Mouse (Mus musculus) embryo, embryonic 10.5 days (tissue): Measurements from ENCODE around the gene Ccdc124.
A peak's percentile ranks its signal among the peaks of the same experiment; 100 is the strongest.

Source experiments
- DNase-seq: peaks from one replicate; pipeline ENCODE4 v3.0.0-alpha.2; 2015; ENCODE audit warnings: low spot score

The Ccdc124 gene

DNA sequence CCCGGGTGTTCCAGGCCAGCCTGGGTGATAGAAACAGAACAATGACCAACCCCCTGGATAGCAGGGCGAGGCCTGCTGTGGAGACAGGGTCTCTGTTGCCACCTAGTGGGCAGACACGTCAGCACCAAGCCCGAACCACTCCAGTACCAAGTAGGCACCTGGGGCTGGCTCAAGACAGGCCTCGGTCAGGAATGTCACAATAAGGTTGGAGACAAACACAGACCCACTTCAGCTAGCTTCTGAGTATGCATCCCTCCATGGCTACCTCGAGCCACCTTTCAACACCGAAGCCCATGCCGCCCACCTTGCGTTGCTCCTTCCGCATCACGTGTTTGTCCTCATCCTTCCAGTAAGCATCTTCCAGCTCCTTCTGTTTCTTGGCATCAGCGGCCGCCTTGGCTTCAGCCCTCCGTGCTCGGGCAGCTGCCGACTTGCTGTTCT lies 4.1 kb downstream of the Ccdc124 start:
- DNase-seq: peak; percentile 84

DNA sequence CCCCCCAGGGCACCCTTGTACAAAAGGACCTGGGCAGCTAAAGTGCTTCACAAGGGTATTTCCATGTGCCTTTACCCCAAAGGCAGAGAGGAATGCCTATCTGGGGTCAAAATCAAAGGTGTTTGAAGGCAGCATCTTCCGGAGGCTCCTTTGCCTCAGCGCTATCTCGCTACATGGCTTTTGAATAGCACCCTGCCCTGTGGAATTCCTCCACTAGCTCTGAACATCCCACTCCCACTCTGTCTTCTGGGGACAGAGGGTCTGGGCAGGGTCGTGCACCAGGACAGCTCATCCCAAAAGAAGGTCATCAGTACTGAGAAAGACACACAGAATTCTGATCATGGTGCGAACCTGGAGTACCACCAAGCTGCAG lies 4.5 kb downstream of the Ccdc124 start:
- no peak for DNase-seq

DNA sequence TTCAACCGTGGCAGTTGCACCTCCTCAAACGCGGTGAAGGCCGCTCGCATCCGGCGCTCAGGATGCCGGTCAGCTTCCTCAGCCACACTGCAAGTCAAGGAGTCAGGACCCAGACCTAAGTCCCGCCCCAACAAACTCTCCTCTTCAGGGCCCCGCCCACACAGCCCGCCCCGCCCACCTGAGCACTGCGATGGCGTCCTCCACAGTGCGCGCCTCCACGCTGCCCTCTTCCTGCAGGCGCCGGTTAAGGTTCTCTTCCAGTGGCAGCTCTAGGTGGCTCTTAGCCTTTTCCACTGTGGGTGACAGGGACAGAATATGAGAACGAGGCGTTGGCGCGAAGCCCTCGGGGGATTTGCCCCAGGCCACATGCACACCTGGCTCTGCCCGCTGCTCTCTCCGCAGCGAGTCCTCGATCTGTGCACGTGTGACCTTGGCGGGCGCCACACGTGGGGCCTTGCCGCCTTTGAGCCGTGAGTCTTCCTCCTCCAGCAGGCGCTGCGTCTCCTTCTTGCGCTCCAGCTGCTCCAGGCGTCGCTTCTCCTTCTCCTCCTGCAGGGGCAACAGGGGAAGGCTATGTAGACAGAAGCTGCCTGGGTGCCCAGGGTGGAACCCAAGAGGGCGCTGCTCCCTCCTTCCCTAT lies 5.1 kb downstream of the Ccdc124 start:
- DNase-seq: peak; percentile 80

DNA sequence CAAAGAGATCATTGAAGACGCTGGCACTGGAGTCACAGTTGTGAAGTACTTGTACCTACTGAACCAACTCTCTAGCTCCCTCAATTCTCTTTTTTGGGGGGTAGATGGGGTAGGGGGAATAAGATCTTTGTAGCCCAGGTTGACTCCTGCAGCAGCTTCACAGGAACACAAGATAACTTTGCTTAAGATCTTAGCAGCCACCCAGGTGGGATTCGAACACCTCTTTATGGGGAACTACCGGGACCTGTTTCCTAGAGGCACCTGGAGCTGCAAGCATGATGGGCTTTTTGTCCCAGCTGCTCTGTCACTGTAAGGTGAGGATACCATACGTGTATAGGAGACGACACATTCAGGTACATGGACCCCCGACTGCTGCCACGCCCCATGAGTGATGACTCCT lies 7.2 kb downstream of the Ccdc124 start:
- DNase-seq: no peak

DNA sequence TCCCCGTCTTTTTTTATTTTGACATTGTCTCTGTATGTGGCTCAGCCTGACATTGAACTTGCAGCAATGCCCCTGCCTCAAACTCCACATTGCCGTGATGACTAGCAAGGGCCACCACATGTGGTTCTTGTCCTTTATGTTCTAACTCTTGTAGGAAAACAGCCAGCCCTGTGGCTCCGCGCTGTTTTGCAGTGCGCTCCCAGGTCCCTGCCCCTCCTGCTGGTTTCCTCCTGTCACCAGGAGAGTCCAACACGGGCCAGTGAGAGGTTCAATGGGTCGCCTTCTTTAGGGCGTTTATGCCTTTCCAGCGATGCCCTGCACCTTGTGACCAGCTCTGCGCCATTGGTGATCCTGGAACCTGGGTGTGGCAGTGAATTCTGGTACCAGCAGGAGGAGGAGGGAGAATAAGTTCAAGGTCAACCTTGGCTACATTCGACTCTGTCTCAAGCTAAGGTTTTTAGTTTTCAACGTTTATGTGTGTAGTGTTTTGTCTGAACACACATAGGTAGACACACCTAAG lies 7.7 kb downstream of the Ccdc124 start:
- DNase-seq: no peak

DNA sequence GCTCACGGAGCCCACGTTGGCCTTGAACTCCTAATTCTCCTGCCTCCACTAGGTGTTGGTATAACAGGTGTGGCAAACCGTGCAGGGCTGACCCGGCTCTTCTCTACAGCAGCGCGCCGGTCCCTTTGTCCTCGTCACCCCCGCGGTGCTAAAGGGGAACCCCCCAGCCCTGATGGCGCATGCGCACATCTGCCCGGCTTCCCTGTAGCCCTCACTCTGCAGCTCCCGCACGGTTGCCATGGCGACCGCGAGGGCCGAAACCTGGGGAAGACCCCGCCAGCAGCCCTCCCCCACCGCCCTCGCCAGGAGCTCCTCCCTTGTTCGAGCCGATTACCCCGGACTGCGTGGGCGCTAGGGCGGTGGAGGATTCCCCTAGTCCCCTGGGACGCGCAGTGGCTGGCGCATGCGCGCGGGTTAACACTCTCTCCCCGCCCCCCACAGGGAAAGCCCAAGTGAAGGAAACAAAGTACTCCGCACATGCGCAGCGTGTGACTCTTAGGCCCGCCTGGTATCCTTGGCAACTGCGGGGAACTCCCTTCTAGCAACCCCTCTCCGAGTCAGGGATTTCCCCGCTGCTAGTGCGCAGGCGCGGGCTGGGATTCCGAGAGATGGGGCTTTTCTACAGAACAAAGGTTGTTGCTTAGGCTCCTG lies 8.3 kb downstream of the Ccdc124 start:
- DNase-seq: peak; percentile 100

DNA sequence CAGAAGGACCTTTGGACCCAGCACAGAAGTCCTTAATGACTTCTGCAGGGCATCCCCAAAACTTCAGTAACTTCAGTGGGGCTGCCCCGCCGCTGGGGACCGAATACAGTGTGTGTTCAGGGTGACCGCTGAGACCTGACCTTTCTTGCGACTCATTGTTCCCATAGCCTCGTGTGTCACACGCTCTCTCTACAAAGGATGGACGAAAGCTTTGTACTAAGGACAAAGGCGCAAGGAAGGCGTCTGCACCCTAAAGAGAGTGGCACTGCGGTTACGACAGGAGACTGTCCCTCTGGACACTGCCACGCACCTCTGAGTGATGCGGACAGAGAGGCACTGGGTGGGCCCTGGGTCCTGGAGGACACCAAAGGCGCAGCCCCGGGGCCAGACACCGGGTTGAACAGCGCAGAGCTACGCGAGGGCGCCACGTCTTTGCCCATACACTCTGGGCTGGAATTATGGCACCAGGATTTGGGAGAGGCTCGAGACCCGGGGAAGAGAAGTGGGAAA lies 9.0 kb downstream of the Ccdc124 start:
- DNase-seq: peak; percentile 79

DNA sequence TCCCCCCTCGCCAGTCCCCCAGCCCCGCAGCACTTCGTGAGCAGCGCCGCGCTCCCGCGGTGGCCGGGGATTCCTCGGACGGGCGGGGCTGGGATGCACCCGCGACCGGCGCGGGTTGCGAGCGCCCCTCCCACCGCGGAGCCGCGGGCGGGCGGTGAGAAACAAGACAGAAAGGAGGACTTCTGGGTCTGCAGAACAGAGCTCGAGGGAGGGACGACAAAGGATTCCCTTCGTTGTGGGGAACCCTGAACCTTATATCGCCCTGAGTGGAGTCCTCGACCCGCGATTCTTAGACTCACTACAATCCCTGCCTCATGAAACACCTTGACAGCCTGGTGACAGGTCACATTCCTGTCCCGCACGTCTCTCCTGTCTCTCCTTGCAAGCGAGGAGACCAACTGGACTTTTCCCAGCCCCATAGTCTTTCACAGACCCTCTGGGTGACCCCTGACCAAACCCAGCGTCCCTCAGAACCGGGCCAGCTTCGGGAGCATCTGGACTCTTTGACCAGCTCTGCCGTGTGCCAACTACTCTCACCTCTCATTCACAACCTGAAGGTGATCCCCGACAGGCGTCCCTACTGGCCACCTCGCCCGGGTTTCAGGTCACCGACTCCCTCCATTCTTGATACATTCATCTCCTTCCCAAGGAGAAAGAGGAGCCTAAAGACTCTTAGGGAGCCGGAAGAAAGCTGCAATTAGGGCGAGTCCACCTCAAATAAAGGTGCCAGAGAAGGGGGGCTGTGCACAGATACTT lies 9.6 kb downstream of the Ccdc124 start:
- DNase-seq: peak; percentile 54

DNA sequence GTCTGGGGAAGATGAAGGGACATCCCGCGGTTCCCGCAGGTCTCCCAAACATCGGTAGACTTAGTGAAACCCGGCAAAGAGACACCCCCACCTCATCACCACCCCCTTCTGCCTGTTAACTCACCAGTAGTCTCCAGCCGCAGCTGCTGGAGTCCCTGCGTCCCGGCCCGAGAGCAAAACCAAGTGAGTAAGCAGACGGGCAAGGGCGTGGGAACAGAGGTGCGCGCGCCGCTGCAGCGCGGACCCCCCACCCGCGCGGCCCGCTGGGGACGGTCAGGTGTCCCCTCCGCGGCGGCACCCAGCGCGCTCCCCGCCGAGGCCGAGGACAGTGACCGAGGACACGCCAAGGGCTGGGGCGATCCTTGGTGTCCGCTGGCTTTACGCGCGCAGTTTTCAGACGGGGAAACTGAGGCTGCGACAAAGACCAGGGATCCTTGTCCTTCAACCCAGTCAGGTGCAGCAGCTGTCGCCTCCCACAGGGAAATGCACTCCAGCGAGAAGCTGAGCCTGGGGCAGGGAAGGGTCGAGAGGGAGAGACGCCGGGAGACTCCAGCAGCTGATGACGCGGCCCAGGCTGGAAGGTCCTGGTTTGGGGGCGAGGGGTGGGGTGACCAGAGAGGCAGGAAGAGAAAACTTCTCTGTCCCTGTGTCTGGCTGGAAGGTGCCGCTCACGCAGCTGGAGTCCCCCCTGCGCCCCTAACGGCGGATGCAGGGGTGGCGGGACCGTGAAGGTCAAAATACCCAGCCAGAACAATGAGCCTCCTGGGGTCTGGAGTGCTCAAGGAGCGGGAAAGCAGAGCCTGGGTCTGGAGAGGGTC lies 10.7 kb downstream of the Ccdc124 start, which contains the start of gene Kcnn1:
Gene Kcnn1 (minus strand): TSS at position 435 of the 818 bp plus-strand sequence.
- peak; percentile 73 for DNase-seq

DNA sequence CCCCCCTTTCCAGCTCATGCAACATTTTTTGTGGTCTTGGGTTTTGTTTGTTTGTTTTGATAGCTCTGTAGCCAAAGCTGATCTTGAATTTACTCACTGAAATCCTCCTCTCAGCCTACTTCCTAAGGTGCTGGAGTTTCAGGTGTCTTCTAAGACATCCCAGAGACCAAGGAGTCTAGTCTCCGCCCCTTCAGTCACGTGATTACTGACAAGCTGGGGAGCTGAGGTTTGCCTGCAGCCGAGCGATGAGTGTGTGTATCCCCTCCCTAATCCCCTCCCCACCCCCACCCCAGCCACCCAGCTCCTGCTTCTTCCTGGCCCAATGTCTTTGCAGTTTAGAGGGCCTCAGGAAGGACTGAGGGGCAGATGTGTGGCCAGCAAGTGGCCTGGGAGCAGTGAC lies 16.2 kb downstream of the Ccdc124 start:
- no peak for DNase-seq

DNA sequence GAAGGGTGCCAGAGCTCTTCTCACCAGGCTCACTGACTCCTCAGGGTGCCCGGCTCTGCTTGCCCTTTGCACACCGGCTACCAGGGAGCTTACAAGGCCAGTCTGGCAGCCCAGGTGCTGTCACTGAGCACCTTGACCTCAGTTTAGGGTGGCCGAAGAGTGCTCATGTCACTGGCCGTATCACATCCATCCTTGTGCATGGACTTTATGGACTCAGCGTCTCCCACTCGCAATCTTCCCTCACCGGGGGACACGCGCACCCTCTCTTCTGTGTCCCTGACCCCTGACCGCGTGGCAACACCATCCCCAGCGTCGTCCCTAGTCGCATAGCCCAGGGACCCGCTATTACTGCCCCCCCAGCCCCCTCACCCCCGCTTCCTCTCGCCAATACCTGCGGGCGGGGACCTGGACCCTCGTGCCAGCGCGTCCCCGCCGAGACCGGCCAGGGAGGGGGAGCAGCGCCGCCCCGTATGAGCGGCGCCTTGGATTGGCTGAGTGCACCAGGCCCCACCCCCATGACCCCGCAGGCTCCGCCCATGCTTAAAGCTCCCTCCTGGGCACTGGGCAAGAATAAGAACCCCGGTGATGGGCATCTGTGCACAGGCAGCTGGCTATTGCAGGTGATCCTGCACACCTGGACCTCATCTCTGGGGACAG lies 17.1 kb downstream of the Ccdc124 start:
- peak; percentile 83 for DNase-seq

DNA sequence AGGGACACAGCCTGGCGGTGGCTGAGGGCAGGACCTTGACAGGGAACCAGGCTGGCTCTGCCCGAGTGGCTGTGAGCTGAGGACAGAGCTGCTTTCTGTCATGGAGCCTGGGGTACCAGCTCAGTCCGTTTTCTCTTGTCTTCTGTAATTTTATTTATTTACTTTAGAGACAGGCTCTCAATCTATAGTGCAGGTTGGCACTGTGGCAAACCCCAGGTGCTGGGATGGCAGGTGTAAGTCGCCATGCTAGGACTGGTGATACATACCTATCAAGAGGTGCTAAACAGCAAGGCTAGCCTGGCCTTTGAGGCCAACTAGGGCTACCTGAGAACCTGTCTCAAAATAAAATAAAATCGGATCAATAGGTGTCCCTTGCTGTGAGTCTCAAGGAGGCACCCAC lies 17.7 kb downstream of the Ccdc124 start:
- DNase-seq: no peak

DNA sequence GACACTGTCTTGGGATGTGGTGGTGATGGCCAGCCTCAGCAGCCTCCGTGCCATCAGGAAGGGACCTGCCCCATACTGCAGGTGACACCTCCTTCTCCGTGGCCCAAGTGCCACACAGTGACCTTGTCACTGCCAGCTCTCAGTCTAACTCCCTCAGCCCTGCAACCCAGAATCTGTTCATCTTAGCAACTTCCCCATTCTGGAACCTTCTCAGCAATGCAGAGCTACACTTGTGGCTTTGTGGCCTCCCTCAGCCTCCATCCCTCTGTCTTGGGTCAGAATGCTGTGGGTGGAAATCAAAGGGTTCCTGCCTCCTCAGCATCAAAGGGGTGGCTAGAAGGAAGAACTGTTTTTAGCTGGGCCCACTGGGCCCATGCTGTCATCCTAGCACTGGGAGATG lies 19.9 kb downstream of the Ccdc124 start:
- DNase-seq: no peak

DNA sequence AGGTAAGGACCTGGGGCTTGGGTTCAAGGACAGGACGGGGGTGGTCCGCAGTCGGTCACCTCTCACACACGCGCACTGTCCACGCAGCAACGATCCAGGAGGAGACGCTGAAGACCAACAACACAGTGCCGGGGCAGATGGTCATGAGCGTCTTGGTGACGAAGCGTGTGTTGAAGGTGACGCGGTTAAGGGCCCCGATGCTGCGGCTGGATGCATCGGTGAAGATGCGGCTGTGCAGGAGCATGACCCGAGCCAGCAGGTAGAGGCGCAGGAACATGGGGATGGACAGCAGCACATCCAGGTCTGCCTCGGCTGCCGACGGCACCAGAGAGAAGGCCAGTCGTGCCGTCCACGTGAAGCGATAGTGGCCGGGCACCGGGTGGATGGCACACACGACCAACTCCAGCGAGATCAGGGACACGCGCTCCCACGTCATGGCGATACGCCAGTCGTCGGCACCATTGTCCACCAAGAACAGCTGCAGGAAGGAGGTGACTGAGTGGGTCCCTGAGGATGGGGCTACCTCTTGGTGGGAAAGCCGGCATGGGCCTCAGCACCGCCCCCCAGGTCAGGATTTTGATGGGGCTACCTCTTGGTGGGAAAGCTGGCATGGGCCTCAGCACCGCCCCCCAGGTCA lies 21.0 kb downstream of the Ccdc124 start:
- DNase-seq: no peak

DNA sequence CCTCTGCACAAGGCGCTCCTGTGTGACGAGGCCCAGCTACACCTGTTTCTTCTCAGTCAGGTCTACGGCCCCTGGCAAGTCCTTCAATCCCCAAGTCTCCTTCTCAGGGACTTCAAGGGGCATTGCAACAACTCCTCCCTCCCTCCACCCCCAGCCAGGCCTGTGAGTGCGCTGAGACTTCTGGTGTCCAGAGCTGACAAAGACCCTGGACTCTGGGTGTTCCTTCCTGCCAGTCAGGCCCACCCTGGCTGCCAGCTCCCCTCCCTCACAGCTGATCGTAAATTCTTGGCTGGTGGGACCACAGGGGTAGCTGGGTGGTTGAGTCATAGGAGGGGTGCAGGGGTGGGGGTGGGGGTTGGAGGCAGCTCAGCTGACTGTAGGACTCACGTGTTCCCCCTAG lies 21.9 kb downstream of the Ccdc124 start:
- no peak for DNase-seq

DNA sequence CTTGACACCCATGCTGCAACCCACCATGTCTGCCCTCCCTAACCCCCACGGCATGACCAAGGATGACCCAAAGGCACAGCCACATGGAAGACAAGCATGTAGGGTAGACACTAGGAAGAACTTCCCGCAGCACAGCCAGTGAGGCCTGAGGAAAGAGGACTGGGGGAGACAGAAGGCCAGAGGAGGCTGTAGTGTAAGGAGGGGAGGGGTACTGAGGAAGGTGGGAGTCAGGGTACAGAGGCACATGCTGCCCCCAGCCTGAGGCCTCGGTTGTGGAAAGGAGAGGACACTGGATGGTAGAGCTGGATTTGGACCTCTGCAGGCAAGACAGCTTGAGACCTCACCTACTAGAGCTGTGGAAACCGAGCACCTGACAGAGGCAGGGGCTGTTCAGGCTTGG lies 22.8 kb downstream of the Ccdc124 start:
- no peak for DNase-seq

DNA sequence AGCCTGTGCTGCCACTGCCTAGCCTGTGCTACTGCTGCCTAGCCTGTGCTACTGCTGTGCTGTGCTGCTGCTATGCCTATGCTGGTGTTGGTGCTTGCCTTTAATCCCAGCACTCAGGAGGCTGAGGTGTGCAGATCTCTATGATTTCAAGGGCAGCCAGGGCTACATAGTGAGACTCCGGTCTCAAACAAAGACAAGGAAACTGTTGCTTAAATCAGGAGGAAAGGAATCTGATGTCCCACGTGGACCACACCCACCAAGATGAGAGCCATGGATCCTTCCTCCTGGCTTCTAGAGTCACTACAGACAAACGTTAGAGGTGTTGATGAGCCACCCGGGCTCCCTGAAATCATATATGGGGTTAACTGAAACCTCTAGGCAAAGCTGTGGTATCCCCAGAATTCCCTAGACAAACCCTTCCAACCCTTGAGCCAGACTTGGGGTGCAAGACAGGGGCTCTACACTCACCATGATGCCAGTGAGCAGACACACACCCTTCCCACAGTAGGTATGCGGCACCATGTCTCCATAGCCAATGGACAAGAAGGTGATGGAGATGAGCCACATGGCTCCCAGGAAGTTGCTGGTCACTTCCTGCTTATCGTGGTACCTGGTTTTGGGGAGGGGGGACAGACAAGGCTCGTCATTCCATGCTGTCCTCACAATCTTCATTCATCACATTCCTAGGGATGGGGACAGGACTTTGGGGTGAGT lies 23.4 kb downstream of the Ccdc124 start:
- DNase-seq: no peak

DNA sequence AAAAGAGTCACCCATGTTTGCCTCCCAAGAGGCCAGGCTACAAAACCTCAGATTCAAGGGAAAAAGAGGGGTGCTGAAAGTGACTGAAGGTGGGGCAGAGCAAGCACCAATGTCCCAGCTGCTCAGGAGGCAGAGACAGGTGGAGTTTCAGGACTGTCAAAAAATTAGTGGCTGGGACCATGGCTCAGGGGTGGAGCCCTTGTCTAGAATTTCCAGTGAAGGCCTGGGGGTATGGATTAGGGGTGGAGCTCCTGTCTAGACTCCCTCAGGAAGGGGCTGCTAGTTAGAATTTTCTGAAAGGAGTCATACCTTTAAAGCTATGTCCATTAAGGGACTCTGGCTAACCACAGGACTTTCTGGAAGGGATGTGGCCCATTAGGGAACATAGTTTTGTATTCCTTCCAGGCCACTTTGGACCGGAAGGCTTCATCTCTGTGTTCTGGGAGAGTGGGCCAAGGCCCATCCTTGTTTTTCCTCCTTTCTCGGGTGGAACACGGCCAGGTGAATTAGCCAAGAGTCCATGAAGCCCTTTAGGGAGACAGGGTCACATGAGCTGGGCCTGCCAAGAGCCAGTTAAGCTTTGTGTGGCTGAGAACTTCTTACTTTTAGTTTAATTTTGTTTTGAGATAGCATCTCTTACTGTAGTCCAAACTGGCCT lies 24.3 kb downstream of the Ccdc124 start:
- no peak for DNase-seq

DNA sequence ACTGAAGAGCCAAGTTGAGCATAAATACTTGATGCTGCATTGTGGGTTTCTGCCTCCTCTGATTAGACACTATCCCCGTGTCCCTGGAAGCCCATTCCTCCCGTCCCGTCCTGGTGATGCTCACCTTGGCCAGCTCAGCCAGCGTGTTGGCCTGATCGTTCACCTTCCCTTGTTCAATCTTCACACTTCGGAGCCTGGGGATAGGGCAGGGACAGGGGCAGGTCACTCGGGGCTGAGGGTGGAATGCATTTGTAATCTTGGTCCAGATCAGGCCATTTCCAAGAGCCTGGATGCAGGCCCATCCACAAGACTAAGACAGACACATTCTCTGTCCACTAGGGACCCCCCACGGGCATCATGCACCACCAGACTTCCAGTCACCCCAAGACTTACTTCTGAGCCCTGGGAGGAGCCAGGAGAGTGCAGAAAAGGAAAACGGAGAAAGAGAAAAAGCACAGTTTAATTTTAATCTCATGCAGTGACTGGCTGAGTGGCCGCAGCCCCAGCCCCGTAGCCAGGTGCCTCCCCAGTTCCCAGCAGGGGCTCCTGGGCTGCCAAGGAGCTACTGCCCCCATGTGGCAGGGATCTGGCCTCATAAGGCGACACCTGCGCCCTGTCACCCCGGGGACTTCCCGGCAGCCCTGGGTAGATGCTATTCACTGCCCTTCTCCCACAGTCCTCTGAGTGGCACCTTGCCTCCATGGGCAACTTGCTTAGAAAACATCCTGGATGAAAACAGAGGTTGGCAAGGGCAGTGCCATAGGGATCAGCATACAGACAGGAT lies 27.2 kb downstream of the Ccdc124 start:
- no peak for DNase-seq
